Mouse (Mus musculus) right cerebral cortex, postnatal 25 days (tissue): Measurements from ENCODE around the gene Cntn5.

ENCODE experiments used
- DNase-seq: peaks from one replicate; pipeline ENCODE4 v3.0.0; 2022

Cntn5 gene

DNA sequence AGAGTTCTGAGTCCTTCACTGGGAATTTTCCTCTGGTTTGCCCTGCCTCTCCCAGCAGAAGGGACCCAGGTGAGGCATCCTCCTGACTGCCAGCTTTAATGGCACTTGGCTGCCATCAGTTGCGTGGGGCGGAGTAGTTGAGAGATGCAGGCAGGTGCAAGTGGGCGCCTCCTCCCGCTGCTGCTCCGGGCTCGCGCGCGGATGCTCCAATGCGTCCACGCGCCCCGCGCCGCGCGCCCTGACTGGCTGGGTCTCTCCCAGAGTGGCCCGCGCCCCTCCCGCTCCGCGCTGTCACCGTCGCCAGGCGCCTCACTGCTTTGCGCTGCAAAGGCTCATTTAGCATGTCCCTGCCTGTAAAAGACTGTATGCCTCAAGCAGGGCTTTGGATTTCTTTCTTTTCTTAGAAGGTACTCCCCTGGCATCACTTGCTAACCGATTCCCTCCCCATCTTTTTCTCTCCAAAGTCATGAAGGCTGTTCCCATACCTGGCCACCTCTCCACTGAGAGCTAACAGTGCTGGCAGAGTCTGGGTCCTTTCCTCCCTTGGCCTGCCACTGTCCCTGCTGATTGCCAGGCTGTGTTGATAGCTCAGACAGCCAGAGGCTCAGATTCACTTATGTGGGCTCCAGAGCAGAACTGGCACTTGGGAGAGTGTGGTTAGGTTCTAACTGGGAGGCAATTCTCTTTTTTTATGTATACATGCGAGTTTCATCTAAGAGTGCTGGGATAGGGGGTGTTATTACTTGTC lies at the start of gene Cntn5:
Gene Cntn5, minus strand, starts transcription at position 160 of the 748 bp plus-strand sequence.
- DNase-seq = peak; percentile 85

DNA sequence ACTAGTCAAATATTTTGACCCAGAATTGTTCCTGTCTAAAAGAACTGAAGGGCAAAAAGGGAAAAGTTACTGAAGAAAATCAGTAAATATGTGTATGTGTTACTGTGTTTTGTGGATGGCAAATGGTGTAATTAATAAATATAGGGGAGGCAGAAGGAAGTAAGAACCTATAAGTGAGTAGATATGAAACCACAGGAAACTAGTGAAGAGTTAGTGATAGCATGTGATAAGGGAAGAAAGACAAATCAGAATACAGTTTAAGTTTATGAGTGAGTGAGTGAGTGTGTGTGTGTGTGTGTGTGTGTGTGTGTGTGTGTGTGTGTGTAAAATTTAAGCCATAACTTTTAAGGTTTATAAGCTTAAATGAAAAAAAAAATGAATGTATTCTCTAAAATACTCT lies 45.9 kb upstream of the Cntn5 start:
- no peak for DNase-seq

DNA sequence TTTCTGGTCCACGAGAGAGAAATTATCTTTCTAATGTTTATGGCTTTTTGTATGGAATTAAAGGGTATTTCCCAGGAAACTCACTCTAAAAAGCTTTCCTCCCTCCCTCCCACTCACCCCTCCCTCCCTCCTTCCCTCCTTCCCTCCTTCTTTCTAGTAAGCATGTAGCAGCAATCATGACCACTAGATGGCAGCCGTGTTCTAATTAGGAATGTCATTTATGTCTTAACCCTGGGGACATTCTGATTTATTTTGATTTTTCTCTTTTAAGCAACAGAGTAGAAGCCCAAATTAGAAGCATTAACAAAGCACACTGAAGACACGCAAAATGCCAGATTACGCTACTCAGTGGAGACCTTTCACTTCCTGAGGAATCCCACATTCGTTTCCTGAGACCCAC lies 5.0 kb upstream of the Cntn5 start:
- DNase-seq = no peak

DNA sequence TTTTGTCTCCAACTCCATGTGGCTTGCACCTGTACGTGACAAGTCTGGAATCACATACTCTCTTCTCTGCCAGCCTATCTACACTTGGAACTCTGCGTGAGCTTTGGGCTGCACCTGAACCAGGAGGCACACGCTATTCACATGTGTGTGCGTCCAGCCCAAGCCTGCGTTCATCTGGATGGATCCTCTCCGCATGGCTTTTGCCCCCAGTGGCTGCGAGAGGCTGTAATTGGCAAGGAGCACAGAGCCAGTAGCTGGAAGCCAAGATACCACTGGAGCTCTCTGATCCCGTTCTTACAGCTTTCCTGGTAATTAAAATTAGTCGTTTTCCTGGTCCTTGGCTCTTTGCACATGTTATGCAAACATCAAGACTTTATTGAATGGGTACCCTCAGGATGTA lies 1.1 kb upstream of the Cntn5 start:
- no peak for DNase-seq

DNA sequence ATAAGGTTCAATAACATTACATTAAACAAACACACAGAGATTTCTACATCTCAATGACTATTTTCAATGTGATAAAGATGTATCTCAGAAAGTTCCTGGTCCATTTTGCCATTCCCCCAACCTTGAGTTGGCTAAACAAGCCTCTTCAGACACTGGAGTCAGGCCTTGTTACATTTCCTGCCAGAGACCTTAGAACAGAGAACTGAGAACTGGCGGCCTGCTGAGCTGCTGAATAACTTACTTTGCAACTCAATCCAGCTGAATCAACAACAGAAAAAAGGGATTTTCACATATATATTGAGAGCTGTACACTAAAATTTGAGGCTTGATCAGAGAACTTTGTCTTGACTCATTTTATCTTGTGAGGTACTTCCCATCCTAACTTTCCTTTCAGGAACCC lies 24.8 kb downstream of the Cntn5 start:
- DNase-seq = no peak

DNA sequence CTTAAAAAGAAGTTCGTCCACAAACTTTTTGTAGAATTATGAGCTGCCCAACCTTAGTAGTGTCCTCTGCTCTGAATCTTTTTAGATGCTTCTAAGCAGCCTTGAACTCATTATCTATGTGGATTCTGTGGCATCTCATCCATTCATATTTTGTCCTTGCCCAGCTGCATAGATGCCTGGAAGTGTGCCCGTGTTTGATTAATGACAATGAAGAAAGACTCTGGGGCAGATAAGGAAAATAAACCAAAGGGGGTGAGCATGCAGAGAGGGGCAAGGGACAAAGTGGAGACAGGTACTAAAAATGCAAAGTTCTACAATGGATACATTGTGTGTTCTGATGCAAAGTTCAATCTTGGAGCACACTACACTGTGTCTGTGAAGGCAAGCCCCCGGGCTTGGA lies 30.7 kb downstream of the Cntn5 start:
- no peak for DNase-seq

DNA sequence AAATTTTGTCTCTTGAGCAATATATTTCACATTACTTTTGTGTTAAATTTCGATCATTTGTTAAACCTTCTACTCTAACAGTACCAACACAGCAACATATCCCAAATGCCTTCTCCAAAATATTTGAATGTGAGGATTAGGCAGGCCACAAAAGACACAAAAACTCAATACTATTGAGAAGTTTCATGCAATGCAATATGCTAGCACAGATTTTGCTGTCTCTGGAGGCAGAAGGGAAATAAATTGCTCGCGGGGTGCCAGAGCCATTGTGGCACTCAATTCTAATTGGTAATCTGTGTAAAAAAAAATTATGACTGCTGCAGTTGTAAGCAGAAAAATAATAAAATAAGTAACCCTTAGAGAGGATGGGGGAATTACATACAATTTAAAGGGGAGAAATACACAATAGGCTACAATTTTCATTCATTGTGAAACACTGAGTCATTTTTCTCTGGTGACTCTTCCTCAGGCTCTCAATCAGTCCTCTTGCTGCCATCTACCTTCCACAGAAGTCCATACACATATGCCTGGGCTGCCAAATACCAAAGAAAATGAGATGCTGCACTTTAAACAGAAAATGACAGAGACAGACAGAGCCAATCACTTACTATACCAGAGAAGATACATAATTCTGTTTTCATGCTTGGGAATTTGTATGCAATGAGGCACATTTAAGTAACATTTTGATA lies 48.2 kb downstream of the Cntn5 start:
- no peak for DNase-seq

DNA sequence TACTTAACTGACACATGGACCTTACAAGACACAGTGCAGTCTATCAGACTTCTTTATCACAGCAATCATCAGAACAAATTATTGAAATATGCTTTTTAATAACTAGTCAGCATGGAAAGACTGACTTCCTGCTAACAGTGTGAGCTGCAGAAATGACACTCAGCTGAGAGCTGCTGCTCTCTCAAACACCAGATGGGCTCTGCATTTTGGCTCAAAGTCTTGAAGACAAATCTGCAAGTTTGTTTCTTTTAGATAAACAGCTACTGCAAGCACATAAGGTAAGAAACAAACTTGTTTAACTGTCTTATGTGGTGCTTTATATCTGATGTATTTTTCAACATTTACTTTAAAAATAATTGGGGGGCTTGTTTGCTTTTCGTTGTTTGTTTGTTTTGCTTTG lies 87.9 kb downstream of the Cntn5 start:
- DNase-seq = no peak

DNA sequence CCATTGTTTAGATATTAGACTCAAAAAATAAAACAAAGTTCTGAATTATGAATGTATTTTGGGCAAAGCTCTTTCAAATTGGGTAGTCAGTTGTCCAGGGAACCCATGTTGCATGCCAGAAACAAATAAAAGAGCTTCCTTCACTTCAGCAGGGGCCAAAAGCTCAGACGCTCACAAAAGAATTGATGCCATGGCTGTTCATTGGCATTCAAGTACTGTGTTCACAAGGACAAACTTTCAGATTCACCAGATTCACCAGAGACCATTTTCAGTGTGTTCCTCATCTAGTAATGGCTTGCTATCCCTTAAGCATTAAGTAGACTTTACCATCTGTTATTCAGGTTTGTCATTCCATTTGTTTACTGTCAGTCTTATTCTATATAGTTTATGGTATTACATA lies 107.4 kb downstream of the Cntn5 start:
- DNase-seq = no peak

DNA sequence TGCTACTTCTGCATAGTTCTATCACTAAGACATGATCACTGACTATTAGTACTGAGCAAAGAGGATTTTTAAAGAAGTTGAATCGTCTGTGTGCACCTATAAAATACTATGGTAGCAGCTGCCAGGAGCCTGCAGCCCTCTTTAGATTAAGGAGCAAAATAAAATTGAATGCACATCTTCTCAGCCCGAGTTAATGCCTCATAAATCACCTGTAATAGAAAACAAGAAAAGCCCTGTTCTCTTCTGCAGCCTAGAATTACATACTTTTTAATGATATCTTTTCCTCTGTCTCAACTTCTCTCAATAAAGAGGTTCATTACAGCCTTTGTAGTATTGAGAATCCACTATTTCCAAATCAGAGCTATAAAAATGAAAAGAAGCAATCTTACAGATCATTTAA lies 109.5 kb downstream of the Cntn5 start:
- DNase-seq = no peak

DNA sequence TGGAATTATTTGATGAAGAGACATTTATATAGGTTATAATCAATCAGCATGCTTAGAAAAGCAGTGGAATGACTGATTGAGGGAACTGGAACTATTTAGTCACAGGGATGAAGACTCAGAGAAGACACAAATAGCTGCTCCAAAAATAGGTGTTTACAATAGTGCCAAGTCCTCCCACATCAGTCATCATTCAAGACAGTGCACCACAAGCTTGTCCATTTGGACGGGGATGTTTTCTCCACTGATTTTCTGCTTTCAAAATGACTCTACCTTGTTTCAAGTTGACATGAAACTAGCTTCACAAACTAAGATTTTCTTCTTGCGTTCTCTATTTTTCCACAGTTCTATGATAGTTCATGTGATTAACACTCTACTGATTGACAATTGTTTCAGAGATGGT lies 172.7 kb downstream of the Cntn5 start:
- no peak for DNase-seq

DNA sequence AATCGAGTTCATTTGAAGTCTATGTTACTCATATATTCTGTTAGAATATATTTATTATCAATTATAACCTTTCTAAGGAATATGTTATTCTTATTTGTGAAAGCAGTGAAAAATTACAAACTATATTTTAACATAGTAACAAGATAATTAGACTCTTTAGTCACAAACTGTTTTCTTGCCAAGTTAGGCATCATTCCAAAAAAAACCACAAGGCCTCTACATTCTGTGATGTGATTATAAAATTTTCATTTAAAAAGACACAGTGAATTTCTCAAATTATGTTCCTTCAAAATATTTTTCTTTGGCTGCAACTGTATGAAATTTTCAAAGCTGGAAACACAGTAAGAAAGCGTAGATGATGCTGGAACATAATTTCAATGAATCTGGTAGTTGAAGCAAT lies 180.4 kb downstream of the Cntn5 start:
- DNase-seq = no peak

DNA sequence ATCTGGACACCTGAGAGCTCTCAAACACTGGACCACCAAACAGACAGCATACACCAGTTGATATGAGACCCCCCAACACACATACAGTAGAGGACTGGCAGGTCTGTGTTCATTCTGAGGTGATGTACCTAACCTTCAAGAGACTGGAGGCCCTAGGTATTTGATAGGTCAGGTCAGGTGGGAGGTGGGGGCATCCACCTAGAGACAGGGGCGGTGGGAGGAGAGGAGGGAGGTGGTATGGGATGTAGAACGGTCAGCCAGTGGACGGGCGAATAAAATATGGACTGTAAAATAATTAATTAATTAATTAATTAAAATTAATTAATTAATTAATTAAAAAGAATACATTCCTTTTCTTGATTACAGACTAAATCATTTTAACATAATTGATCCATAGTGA lies 182.5 kb downstream of the Cntn5 start:
- no peak for DNase-seq

DNA sequence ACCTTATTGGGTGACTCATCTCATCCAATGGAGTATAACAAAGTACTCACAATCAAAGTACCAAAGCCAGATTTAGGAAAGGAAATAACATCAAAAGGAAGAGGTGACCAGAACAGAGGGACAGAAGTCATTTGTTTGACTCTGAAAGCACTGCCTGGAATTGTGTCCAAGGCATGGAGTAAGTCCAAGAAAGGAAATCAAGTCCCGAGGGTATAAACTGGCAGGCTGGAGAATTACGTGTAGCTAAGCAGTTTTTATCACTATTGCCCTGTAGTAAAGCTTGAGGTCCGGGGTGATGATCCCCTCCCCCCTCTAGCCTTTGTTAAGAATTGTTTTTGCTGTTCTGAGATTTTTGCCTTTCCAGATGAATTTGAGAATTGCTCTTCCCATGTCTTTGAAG lies 185.6 kb downstream of the Cntn5 start:
- no peak for DNase-seq

DNA sequence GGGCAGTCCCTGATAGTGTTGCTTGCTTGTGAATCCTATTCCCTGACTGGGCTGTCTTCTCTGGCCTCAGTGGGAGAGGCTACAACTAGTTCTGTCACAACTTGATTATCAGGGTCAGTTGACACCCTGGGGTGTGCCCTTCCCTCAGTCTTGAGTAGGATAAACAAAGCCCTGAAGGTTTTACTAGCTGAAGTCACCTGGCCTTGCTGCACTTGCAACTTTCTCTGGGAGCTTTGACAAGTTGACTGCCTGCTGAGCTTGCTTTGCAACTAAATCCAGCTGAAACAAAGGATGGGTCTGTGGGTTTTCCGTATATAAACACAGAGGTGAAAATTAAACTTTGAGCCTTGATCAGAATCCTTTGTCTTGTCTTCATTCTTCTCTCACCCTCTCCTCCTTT lies 190.9 kb downstream of the Cntn5 start:
- no peak for DNase-seq

DNA sequence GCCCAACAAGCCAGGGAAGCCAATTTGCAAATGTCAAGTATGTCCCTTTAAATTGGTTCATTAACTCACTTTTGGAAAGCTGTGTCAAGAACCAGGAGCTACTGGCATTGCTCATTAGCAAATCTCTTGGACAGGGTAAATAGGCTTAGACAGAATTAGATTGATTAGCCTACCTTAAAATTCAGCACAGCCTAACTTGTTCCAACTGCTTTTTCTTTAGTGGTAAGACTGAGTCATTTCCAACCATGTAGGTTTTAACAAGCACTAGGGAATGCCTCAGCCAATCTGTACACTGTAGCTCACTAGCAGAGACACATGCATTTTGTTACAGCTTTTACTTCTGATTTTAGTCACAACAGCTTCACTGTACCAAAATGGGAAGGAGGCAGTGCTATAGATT lies 222.9 kb downstream of the Cntn5 start:
- no peak for DNase-seq

DNA sequence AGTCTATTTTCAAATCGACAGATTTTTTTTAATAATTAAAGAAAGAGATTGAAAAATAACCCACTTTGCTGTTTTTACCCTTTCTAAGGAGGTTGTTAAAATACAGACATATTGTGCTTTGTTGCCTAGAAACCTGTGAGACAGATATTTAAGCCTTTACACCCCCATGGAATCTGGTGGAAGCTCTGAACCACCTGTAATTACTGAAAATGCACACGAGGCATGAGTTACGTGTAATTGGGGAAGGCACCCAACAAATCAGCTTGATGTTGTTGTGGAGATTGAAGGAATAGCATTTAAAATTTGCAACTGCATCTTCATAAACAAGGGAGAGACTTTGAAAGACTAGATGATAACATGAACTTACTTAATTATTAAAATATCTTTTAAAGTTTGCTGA lies 223.4 kb downstream of the Cntn5 start:
- DNase-seq = no peak

DNA sequence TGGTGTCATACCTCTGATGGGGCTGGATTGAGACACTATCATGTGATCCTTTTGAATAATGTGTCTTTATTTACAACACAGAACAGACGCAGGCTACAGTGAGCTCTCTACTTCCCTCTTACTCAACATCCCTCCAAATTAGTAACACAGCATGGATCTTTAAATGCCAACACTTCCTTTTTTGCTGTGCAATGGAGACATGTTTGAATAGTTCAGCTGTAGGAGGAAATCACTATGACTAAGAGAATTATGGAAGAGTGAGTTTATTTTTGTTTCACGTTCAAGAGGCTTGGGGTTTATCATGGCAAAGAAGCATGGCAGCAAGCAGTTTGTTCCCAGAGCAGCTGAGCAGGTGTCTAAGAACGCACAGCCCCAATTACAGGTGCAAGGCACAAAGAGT lies 235.9 kb downstream of the Cntn5 start:
- DNase-seq = no peak

DNA sequence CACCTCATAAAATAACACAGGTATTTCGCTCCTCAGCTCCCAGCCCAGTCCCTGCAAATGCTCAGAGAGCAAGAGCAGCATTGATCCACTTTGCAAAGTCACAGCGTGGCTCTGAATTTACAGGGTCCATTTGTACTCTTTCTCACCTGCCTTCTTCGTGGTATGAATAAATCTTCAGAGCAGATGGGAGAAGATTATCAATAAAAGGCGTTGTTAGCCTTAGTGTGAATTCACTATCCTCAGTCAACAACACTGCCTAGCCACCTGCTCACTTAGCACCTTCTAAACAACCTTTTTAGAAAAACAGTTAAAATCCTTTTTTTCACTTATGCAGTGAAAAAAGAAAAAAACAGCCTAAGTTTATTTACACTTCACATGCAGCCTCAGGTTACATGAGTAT lies 237.1 kb downstream of the Cntn5 start:
- no peak for DNase-seq

DNA sequence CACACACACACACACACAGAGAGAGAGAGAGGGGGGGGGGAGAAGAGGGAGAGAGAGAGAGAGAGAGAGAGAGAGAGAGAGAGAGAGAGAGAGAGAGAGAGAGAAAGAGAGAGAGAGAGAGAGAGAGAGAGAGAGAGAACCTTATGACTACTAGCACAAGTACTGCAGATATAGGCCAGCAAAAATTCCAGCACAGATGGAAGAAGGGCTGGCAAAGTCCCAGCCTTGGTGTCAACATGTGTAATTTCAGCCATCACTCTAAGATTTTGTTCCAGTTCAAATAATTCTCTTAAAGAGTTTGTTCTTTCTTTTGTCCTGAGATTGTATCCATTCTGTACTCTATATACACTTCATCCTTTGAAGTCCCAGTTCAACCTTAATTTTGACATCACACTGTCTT lies 238.8 kb downstream of the Cntn5 start:
- no peak for DNase-seq

DNA sequence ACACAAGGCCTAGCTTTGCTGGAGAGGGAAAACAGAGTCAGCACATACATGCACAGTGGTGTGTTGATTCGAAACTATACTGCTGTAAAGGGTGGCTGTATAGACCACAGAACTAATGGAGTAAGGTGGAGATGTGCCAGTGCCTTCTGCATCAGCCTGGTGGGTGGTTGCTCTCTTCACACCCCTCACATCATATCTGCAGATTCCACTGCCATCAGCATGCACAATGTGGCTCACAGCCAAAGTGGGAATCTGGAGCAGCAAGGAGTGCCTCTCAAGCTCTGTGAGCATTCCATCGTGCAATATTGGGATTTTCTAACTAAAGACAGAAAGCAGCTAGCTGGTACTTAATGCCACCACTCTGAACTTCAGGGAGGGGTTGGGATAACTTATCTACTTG lies 241.5 kb downstream of the Cntn5 start:
- DNase-seq = peak; percentile 54

DNA sequence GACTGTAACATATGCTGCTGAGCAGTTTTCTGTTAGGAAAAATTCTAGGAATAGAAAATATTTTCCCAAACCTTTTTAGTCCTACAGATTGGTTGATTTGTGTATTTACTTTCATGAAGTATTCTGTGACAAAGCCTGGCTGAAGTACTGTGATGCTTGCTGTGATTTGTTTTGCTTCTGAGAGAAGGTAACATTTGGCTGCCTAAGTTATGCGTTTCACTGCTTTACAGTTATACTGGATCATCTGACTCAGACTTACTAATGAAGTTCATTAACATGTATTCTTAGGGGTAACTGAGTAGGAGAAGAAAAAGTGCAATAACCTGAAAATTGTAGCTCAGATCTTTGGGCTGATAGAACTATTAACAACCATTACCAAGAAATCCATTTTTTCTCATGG lies 245.1 kb downstream of the Cntn5 start:
- DNase-seq = no peak

DNA sequence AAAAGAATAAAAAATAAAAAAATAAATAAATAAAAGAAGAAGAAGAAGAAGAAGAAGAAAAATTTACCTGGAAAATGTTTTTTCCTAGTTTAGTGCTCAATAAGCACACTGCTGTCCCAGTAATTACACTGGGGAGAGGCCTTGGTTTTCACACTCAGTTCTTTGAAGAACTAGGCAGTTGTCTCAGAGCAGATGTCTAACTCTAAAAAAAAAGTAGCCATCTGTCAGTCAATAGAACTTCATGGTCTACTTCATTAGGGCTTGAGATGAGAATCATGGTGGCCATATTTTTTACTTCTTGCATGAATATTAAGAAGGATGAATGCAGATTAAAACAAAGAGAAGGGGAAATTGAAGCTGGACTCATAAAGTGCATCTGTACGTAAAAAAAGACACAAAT lies 246.5 kb downstream of the Cntn5 start:
- DNase-seq = no peak

DNA sequence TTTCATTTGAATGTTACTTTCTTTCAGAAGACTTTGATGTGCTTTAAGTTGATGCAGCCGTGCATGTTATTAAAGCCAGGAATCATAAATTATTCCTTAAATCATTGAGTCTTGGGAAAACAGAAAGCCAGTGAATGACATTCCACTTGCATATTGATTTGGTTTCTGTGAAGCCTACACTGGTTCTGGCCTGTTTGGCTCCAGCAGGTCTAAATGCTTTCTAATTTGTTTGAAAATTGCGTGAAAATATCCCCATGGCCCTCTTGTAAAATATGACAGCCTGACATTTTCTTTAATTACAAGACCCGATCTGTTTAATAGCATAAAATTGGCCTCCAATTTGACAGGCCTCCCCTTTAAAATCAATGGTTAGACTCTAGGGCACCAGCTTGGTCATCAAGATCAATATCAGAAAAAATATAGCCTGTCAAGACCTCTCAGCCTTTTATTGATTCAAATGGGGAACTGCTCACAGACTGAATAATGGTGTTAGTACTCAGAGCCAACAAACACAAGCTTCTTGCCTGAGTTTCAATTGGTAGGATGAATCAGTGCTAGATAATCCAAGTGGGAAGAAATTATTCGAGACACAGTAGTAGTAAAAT lies 247.3 kb downstream of the Cntn5 start:
- no peak for DNase-seq

DNA sequence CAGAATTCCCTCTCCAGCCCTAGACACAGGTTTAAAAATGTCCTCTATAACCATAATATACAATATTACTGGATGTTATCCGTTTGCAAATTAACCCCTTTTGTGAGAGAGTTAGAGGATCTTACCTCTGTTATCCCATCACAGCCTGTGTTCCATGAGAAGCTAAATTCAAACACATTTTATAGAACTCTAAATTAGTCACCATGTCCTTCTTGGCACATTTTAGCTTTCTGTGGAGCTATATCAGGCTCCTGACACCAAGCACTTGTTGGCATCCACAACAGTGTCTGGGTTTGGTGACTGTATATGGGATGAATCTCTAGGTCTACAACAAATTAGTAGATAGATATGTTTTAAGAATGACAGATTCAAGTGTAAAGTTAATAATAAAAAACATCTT lies 253.9 kb downstream of the Cntn5 start:
- no peak for DNase-seq
